Mouse (Mus musculus) neural tube, embryonic 15.5 days (tissue): ENCODE measurements at regions not wholly inside any gene's neighbourhood (a gene's known extent, or its start where the extent isn't known, plus 50 kb on each side); places are given as distances from the start of the nearest gene placed in this dataset.

Source experiments
- ATAC-seq: fragments of 200-750 bp; cut with Nextera tagmentation; 2 replicates; pipeline ENCODE4 v1.8.0; 2017; ENCODE audit warnings: mild to moderate bottlenecking, moderate TSS enrichment, moderate library complexity; ENCODE audit not compliant: low FRiP score
- H3K27ac ChIP-seq: fragments of 300-500 bp; sonication (generic); replicated peaks from 2 replicates; pipeline ENCODE4 v1.5.1; 2015; ENCODE audit warnings: mild to moderate bottlenecking, inconsistent platforms
- H3K27me3 ChIP-seq: fragments of 300-500 bp; sonication (generic); replicated peaks from 2 replicates; pipeline ENCODE4 v1.6.1; 2015; ENCODE audit warnings: inconsistent platforms
- H3K36me3 ChIP-seq: fragments of 300-500 bp; sonication (generic); 2 replicates; pipeline ENCODE4 v1.6.1; 2015; ENCODE audit warnings: inconsistent platforms
- H3K4me1 ChIP-seq: fragments of 300-500 bp; sonication (generic); 2 replicates; pipeline ENCODE4 v1.6.1; 2015; ENCODE audit warnings: inconsistent platforms
- H3K4me2 ChIP-seq: fragments of 300-500 bp; sonication (generic); 2 replicates; pipeline ENCODE4 v1.6.1; 2015; ENCODE audit warnings: inconsistent platforms, mild to moderate bottlenecking, moderate library complexity
- H3K4me3 ChIP-seq: fragments of 300-500 bp; sonication (generic); replicated peaks from 2 replicates; pipeline ENCODE4 v1.5.1; 2015; ENCODE audit warnings: mild to moderate bottlenecking, inconsistent platforms
- H3K9ac ChIP-seq: fragments of 300-500 bp; sonication (generic); replicated peaks from 2 replicates; pipeline ENCODE4 v1.6.1; 2015; ENCODE audit warnings: mild to moderate bottlenecking, inconsistent platforms
- H3K9me3 ChIP-seq: fragments of 300-500 bp; sonication (generic); replicated peaks from 2 replicates; pipeline ENCODE4 v1.6.1; 2016; ENCODE audit warnings: inconsistent platforms
- WGBS: fragments of 180-500 bp; shearing (Covaris S2); methylation state at CpG from one replicate; pipeline ENCODE4 v1.1.7; 2015; ENCODE audit warnings: mixed read lengths; 5-methylcytosine and 5-hydroxymethylcytosine counted together

- H3K27me3 ChIP-seq = no peaks in the 10 kb centered on the region
- H3K4me2 ChIP-seq = no peak overlapping the region
- no peak overlapping the region for H3K27ac ChIP-seq
- 67% methylated on average over 2 of the region's 2 CpGs for WGBS
- H3K4me3 ChIP-seq = no peak overlapping the region
- H3K36me3 ChIP-seq = no peaks in the 10 kb centered on the region
- ATAC-seq = no peak
- no peaks in the 10 kb centered on the region for H3K4me1 ChIP-seq
- no peaks in the 10 kb centered on the region for H3K9me3 ChIP-seq
- H3K9ac ChIP-seq = no peak overlapping the region
Measured at GRCm38 (mm10) chr15:28823526-28823925, 620.0 kb downstream of the Dnah5 start.

- H3K9ac ChIP-seq = no peak overlapping the region
- H3K4me3 ChIP-seq = no peak overlapping the region
- H3K9me3 ChIP-seq = no peaks in the 10 kb centered on the region
- H3K27me3 ChIP-seq = no peaks in the 10 kb centered on the region
- H3K4me2 ChIP-seq = no peak overlapping the region
- H3K4me1 ChIP-seq = no peaks in the 10 kb centered on the region
- no peaks in the 10 kb centered on the region for H3K36me3 ChIP-seq
- ATAC-seq = no peak
- H3K27ac ChIP-seq = no peak overlapping the region
- WGBS = 67% methylated on average over 4 of the region's 4 CpGs
Measured at GRCm38 (mm10) chr15:28834831-28835230, 631.3 kb downstream of the Dnah5 start.

- no peak overlapping the region for H3K27ac ChIP-seq
- no peaks in the 10 kb centered on the region for H3K36me3 ChIP-seq
- 95% methylated on average over 1 of the region's 1 CpGs for WGBS
- no peak overlapping the region for H3K9ac ChIP-seq
- H3K9me3 ChIP-seq = no peaks in the 10 kb centered on the region
- no peaks in the 10 kb centered on the region for H3K27me3 ChIP-seq
- H3K4me3 ChIP-seq = no peak overlapping the region
- no peak for ATAC-seq
- H3K4me1 ChIP-seq = no peaks in the 10 kb centered on the region
- H3K4me2 ChIP-seq = no peak overlapping the region
Measured at GRCm38 (mm10) chr15:28840322-28840721, 636.8 kb downstream of the Dnah5 start.

GRCm38 (mm10) chr15:28856419-28856818, 652.9 kb downstream of the Dnah5 start:
- H3K4me3 ChIP-seq = no peak overlapping the region
- H3K9me3 ChIP-seq = no peaks in the 10 kb centered on the region; the same call in 1 of the 2 replicates
- no peaks in the 10 kb centered on the region for H3K36me3 ChIP-seq
- no peak overlapping the region for H3K9ac ChIP-seq
- H3K27ac ChIP-seq = no peak overlapping the region
- H3K4me1 ChIP-seq = no peaks in the 10 kb centered on the region
- H3K4me2 ChIP-seq = no peak overlapping the region
- ATAC-seq = no peak
- 80% methylated on average over 2 of the region's 2 CpGs for WGBS
- no peaks in the 10 kb centered on the region for H3K27me3 ChIP-seq

GRCm38 (mm10) chr15:28858176-28858575, 654.6 kb downstream of the Dnah5 start:
- Histone ChIP-seq H3K4me2 (no peak overlapping the region), H3K9ac (no peak overlapping the region), H3K4me1 (no peaks in the 10 kb centered on the region), H3K27me3 (no peaks in the 10 kb centered on the region), H3K27ac (no peak overlapping the region), H3K4me3 (no peak overlapping the region), H3K36me3 (no peaks in the 10 kb centered on the region), H3K9me3 (no peaks in the 10 kb centered on the region; the same call in 1 of the 2 replicates)
- ATAC-seq = no peak
- WGBS = 86% methylated on average over 2 of the region's 2 CpGs

GRCm38 (mm10) chr15:28864101-28864500, 660.5 kb downstream of the Dnah5 start:
- H3K36me3 ChIP-seq = no peaks in the 10 kb centered on the region
- no peaks in the 10 kb centered on the region for H3K27me3 ChIP-seq
- ATAC-seq = no peak
- WGBS = 17% methylated on average over 1 of the region's 1 CpGs
- H3K9me3 ChIP-seq = no peaks in the 10 kb centered on the region
- no peak overlapping the region for H3K4me2 ChIP-seq
- no peak overlapping the region for H3K9ac ChIP-seq
- no peak overlapping the region for H3K27ac ChIP-seq
- no peaks in the 10 kb centered on the region for H3K4me1 ChIP-seq
- H3K4me3 ChIP-seq = no peak overlapping the region

GRCm38 (mm10) chr15:28864913-28865312, 661.4 kb downstream of the Dnah5 start:
- ATAC-seq = no peak

GRCm38 (mm10) chr15:28873001-28873400, 669.4 kb downstream of the Dnah5 start:
- Histone ChIP-seq H3K9me3 (no peaks in the 10 kb centered on the region), H3K27me3 (no peaks in the 10 kb centered on the region), H3K4me3 (no peak overlapping the region), H3K4me1 (no peaks in the 10 kb centered on the region), H3K36me3 (no peaks in the 10 kb centered on the region), H3K27ac (no peak overlapping the region), H3K4me2 (no peak overlapping the region), H3K9ac (no peak overlapping the region)
- 88% methylated on average over 2 of the region's 2 CpGs for WGBS
- no peak for ATAC-seq

More at GRCm38 (mm10) chr15:28864913-28865312, 661.4 kb downstream of the Dnah5 start:
- Histone ChIP-seq H3K4me2 (no peak overlapping the region), H3K9ac (no peak overlapping the region), H3K36me3 (no peaks in the 10 kb centered on the region), H3K9me3 (no peaks in the 10 kb centered on the region), H3K27ac (no peak overlapping the region), H3K27me3 (no peaks in the 10 kb centered on the region), H3K4me1 (no peaks in the 10 kb centered on the region), H3K4me3 (no peak overlapping the region)
- WGBS = 86% methylated on average over 2 of the region's 2 CpGs

GRCm38 (mm10) chr15:28896248-28896808, 692.8 kb downstream of the Dnah5 start:
- Histone ChIP-seq H3K4me3 (no peak overlapping the region), H3K27me3 (no peaks in the 10 kb centered on the region), H3K27ac (no peak overlapping the region), H3K9ac (no peak overlapping the region), H3K9me3 (no peaks in the 10 kb centered on the region), H3K4me2 (no peak overlapping the region), H3K4me1 (no peaks in the 10 kb centered on the region), H3K36me3 (no peaks in the 10 kb centered on the region)
- WGBS = 61% methylated on average over 3 of the region's 3 CpGs
- ATAC-seq = peak; percentile 53; the same call in 1 of the 2 replicates

- no peaks in the 10 kb centered on the region for H3K36me3 ChIP-seq
- H3K4me3 ChIP-seq = no peak overlapping the region
- H3K27ac ChIP-seq = no peak overlapping the region
- H3K4me1 ChIP-seq = 0 out of 2 replicates have a peak, but pooled peaks cover 2% of the 10 kb centered on the region
- no peak overlapping the region for H3K4me2 ChIP-seq
- no peaks in the 10 kb centered on the region for H3K9me3 ChIP-seq
- H3K9ac ChIP-seq = no peak overlapping the region
- WGBS = 37% methylated on average over 4 of the region's 4 CpGs
- H3K27me3 ChIP-seq = no peaks in the 10 kb centered on the region
- ATAC-seq = 0 out of 2 replicates have a peak, but pooled peaks have one; percentile 45
Measured at GRCm38 (mm10) chr15:28922437-28922836, 718.9 kb downstream of the Dnah5 start.

GRCm38 (mm10) chr15:28948245-28948644, 744.7 kb downstream of the Dnah5 start:
- WGBS = 64% methylated on average over 1 of the region's 1 CpGs

More at GRCm38 (mm10) chr15:28948245-28948644, 744.7 kb downstream of the Dnah5 start:
- H3K27me3 ChIP-seq = no peaks in the 10 kb centered on the region
- no peak for ATAC-seq
- no peaks in the 10 kb centered on the region for H3K4me1 ChIP-seq
- H3K4me3 ChIP-seq = no peak overlapping the region
- no peak overlapping the region for H3K9ac ChIP-seq
- no peak overlapping the region for H3K27ac ChIP-seq
- H3K4me2 ChIP-seq = no peak overlapping the region
- H3K36me3 ChIP-seq = no peaks in the 10 kb centered on the region
- no peaks in the 10 kb centered on the region for H3K9me3 ChIP-seq
